Mouse (Mus musculus) G1E (cell line): Measurements from ENCODE around the gene Prdm10. TPM values are rescaled to one million over a fixed set of nuclear protein-coding genes. Genes with fewer than 3 reads are reported as not detected.

ENCODE experiments used
- ATAC-seq: 2 replicates; pipeline ENCODE4 v1.8.0; 2016; ENCODE audit warnings: mild to moderate bottlenecking; ENCODE audit not compliant: insufficient number of reproducible peaks, poor library complexity, low FRiP score, severe bottlenecking; ENCODE audit errors: extremely low read depth
- DNase-seq: peaks from one replicate; pipeline ENCODE4 v3.0.0; 2012; ENCODE audit warnings: low spot score
- H3K27me3 ChIP-seq: 2 replicates; pipeline ENCODE4 v1.6.1; 2012; ENCODE audit warnings: mild to moderate bottlenecking, low read length, inconsistent platforms; ENCODE audit not compliant: insufficient read depth
- H3K36me3 ChIP-seq: replicated peaks from 2 replicates; pipeline ENCODE3; 2012; ENCODE audit warnings: mild to moderate bottlenecking, inconsistent platforms
- H3K4me1 ChIP-seq: 2 replicates; pipeline ENCODE4 v1.6.1; 2012; ENCODE audit warnings: low read depth, low read length, inconsistent platforms, mixed read lengths; ENCODE audit not compliant: insufficient read depth
- H3K4me3 ChIP-seq: 2 replicates; pipeline ENCODE4 v1.5.1; 2012; ENCODE audit warnings: low read depth, mild to moderate bottlenecking, inconsistent platforms, low read length, moderate library complexity, mixed read lengths
- H3K9me3 ChIP-seq: replicated peaks from 2 replicates; pipeline ENCODE4 v1.6.1; 2012; ENCODE audit warnings: inconsistent platforms
- CTCF ChIP-seq: IDR thresholded peaks from 2 replicates; pipeline ENCODE4 v1.5.1; 2012; ENCODE audit warnings: low read depth, low read length, inconsistent platforms, mixed read lengths
- GATA1 ChIP-seq: IDR thresholded peaks from 2 replicates; pipeline ENCODE4 v1.6.1; 2012; ENCODE audit warnings: borderline replicate concordance, low read length, inconsistent platforms, mixed read lengths
- GATA2 ChIP-seq: IDR thresholded peaks from 2 replicates; pipeline ENCODE4 v1.6.1; 2012; ENCODE audit warnings: low read depth, low read length, inconsistent platforms, borderline replicate concordance
- POLR2AphosphoS5 ChIP-seq: IDR thresholded peaks from 2 replicates; pipeline ENCODE4 v1.6.1; 2012; ENCODE audit warnings: low read depth, low read length, inconsistent platforms; ENCODE audit not compliant: insufficient replicate concordance
- TAL1 ChIP-seq: conservative IDR thresholded peaks from 2 replicates; pipeline ENCODE4 v1.6.1; 2012; ENCODE audit warnings: low read depth, low read length, inconsistent platforms, mixed read lengths
- polyA plus RNA-seq: library from polyadenylated mRNA; stranded (reverse); fragments of >175 nt; gene quantifications from 2 replicates; pipeline ENCODE4 v1.2.3, GENCODE M21; 2012
- total RNA-seq, 2 experiments: library from RNA; stranded (forward) in 1 of 2; stranded (reverse) in 1 of 2; fragments of 200-1000 nt in 1 of 2; fragments of >200 nt in 1 of 2; fragmentation: Nextera tagmentation in 1 of 2; gene quantifications; 2 replicates each; pipeline ENCODE4 v1.2.3; 2014 to 2017

Gene Prdm10
- total and polyA plus RNA-seq, 3 experiments: 5.3 to 19.9 (median 9.9) TPM

DNA sequence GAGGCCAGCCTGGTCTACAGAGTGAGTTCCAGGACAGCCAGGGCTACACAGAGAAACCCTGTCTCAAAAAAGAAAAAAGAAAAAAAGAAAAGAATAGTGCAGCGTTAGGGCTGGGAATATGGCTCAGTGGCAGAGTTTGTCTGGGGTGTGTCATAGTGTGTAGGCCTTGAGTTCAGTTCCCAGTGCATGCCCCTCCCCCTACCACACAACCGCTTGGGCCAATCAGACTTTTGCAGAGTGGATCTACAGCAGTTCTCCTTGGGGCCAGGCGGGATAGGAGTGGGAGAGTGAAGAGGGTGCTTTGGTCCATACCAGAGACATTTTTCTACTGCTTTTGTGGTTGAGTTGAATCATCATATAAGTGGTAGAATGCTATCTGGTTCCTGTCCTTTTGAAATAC is 3.6 kb downstream of the Prdm10 start:
- Histone ChIP-seq H3K4me1 (peaks cover 61% of the 10 kb centered on the region), H3K36me3 (peaks cover 17% of the 10 kb centered on the region)
- ATAC-seq: no peak

GRCm38 (mm10) chr9:31290201-31290862 is 10.0 kb downstream of the Prdm10 start:
- H3K27me3 ChIP-seq: no peaks in the 10 kb centered on the region
- DNase-seq: no peak

More for the DNA sequence above, 3.6 kb downstream of the Prdm10 start:
- Histone ChIP-seq H3K4me3 (no peak overlapping the region; the same call in 1 of the 2 replicates), H3K9me3 (no peaks in the 10 kb centered on the region), H3K27me3 (no peaks in the 10 kb centered on the region)
- DNase-seq: no peak
- TF ChIP-seq GATA2: no peak
- no peak for TF ChIP-seq TAL1
- no peak for TF ChIP-seq POLR2AphosphoS5
- no peak for TF ChIP-seq GATA1
- no peak for TF ChIP-seq CTCF

DNA sequence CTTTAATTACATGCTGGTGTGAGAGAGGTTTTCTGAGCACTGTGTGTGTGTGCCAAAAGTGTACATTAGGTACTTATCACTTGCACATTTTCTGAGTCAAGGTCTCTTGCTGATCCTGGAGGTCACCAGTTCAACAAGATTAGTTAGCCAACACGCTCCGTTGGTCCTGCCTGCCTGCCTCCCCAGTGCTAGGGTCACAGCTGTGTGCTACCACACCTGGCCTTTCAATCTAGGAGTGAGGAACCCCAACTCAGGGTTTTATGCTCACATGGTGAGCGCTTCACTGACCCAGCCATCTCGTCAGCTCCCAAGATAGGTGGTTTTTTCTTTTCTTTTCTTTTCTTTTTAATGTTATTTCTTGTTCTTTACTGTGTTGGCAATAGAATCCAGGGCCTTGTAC is 11.6 kb downstream of the Prdm10 start:
- H3K36me3 ChIP-seq: peaks cover 19% of the 10 kb centered on the region
- no peaks in the 10 kb centered on the region for H3K9me3 ChIP-seq
- no peak overlapping the region for H3K4me3 ChIP-seq
- peaks cover 18% of the 10 kb centered on the region for H3K4me1 ChIP-seq
- ATAC-seq: no peak
- no peak for DNase-seq
- H3K27me3 ChIP-seq: no peaks in the 10 kb centered on the region
- TF ChIP-seq GATA1: no peak
- TF ChIP-seq GATA2: no peak
- TF ChIP-seq CTCF: no peak
- no peak for TF ChIP-seq POLR2AphosphoS5

More at GRCm38 (mm10) chr9:31290201-31290862, 10.0 kb downstream of the Prdm10 start:
- peaks cover 28% of the 10 kb centered on the region for H3K36me3 ChIP-seq
- ATAC-seq: no peak
- peaks cover 26% of the 10 kb centered on the region for H3K4me1 ChIP-seq
- no peak for TF ChIP-seq TAL1
- TF ChIP-seq CTCF: no peak
- TF ChIP-seq GATA2: no peak
- TF ChIP-seq GATA1: no peak
- no peak for TF ChIP-seq POLR2AphosphoS5
- no peaks in the 10 kb centered on the region for H3K9me3 ChIP-seq
- no peak overlapping the region for H3K4me3 ChIP-seq

DNA sequence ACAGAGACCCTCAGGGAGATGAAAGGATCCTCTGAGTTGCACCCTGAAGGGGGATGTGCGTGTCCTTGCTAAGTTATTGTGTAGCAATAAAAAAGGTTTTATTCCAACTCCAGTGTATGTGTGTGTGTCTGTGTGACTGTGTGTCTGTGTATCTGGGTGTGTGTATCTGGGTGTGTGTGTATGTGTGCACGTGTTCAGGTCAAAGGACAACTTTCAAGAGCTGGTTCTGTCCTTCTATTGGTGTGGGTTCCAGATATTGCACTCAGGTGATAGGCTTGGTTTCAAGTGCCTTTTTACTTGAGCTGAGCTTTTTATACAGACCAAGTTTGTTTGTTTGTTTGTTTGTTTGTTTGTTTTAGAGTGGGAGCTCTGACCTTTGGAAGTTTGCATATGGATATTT is 12.9 kb downstream of the Prdm10 start:
- Histone ChIP-seq H3K36me3 (peaks cover 20% of the 10 kb centered on the region), H3K9me3 (no peaks in the 10 kb centered on the region), H3K27me3 (no peaks in the 10 kb centered on the region), H3K4me1 (peaks cover 17% of the 10 kb centered on the region), H3K4me3 (no peak overlapping the region)
- no peak for ATAC-seq
- TF ChIP-seq GATA2: no peak
- TF ChIP-seq GATA1: no peak
- TF ChIP-seq CTCF: no peak
- TF ChIP-seq POLR2AphosphoS5: no peak
- no peak for TF ChIP-seq TAL1
- DNase-seq: no peak

DNA sequence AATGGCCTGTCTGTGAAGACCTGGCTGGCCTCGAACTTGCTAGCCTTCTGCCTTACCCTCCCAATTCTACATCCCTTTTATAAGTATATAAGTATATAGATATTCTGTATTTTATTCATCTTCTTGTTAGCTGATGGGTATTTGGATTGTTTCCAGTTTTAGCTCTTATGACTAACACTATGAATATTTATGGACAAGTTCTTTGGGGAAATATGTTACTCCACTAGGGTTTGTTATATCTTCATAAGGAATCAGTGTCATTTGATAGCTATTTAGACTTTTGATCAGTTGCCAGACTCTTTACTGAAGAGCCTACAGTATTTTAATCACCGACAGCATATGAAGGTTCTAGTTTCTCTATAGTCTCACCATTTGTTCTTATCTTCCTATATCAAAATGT is 15.0 kb downstream of the Prdm10 start:
- H3K27me3 ChIP-seq: no peaks in the 10 kb centered on the region

GRCm38 (mm10) chr9:31296293-31296692 is 16.0 kb downstream of the Prdm10 start:
- Histone ChIP-seq H3K27me3 (no peaks in the 10 kb centered on the region), H3K4me3 (no peak overlapping the region), H3K36me3 (peaks cover 7% of the 10 kb centered on the region), H3K4me1 (peaks cover 18% of the 10 kb centered on the region), H3K9me3 (no peaks in the 10 kb centered on the region)
- no peak for TF ChIP-seq GATA1
- no peak for TF ChIP-seq POLR2AphosphoS5
- TF ChIP-seq GATA2: no peak
- no peak for TF ChIP-seq TAL1
- DNase-seq (no peak), ATAC-seq (no peak)

More for the DNA sequence above, 15.0 kb downstream of the Prdm10 start:
- no peak for TF ChIP-seq GATA1
- TF ChIP-seq POLR2AphosphoS5: no peak
- TF ChIP-seq GATA2: no peak
- TF ChIP-seq TAL1: no peak
- TF ChIP-seq CTCF: no peak
- no peak for ATAC-seq
- no peak for DNase-seq
- no peak overlapping the region for H3K4me3 ChIP-seq
- H3K36me3 ChIP-seq: peaks cover 10% of the 10 kb centered on the region
- H3K9me3 ChIP-seq: no peaks in the 10 kb centered on the region
- H3K4me1 ChIP-seq: peaks cover 14% of the 10 kb centered on the region
